Mouse (Mus musculus) midbrain, embryonic 15.5 days (tissue): ENCODE data around the gene Traf3ip2. TPM values are rescaled to one million over a fixed set of nuclear protein-coding genes. Genes with fewer than 3 reads are reported as not detected.

Experiments used
- ATAC-seq: fragments of 200-750 bp; cut with Nextera tagmentation; replicated peaks from 2 replicates; pipeline ENCODE4 v1.8.0; 2017; ENCODE audit warnings: moderate TSS enrichment
- H3K27ac ChIP-seq: fragments of 300-500 bp; sonication (generic); 2 replicates; pipeline ENCODE4 v1.5.1; 2015; ENCODE audit warnings: mild to moderate bottlenecking, inconsistent platforms
- H3K27me3 ChIP-seq: fragments of 300-500 bp; sonication (generic); replicated peaks from 2 replicates; pipeline ENCODE4 v1.6.1; 2015; ENCODE audit warnings: inconsistent platforms
- H3K36me3 ChIP-seq: fragments of 300-500 bp; sonication (generic); replicated peaks from 2 replicates; pipeline ENCODE4 v1.6.1; 2015; ENCODE audit warnings: inconsistent platforms
- H3K4me1 ChIP-seq: fragments of 300-500 bp; sonication (generic); 2 replicates; pipeline ENCODE4 v1.6.1; 2015; ENCODE audit warnings: inconsistent platforms
- H3K4me2 ChIP-seq: fragments of 300-500 bp; sonication (generic); 2 replicates; pipeline ENCODE4 v1.6.1; 2015; ENCODE audit warnings: inconsistent platforms, mild to moderate bottlenecking, moderate library complexity
- H3K4me3 ChIP-seq: fragments of 300-500 bp; sonication (generic); 2 replicates; pipeline ENCODE4 v1.5.1; 2015; ENCODE audit warnings: mild to moderate bottlenecking, inconsistent platforms
- H3K9ac ChIP-seq: fragments of 300-500 bp; sonication (generic); 2 replicates; pipeline ENCODE4 v1.6.1; 2015; ENCODE audit warnings: mild to moderate bottlenecking, inconsistent platforms
- H3K9me3 ChIP-seq: fragments of 300-500 bp; sonication (generic); 2 replicates; pipeline ENCODE4 v1.6.1; 2016; ENCODE audit warnings: inconsistent platforms
- WGBS: fragments of 180-500 bp; shearing (Covaris S2); methylation state at CpG from one replicate; pipeline ENCODE4 v1.1.7; 2015; ENCODE audit warnings: mixed read lengths; 5-methylcytosine and 5-hydroxymethylcytosine counted together
- polyA plus RNA-seq: library from polyadenylated mRNA; unstranded; fragments of >200 nt; fragmentation: Nextera tagmentation; extraction: Ambion mirVana; gene quantifications from 2 replicates; pipeline ENCODE4 v1.2.1, GENCODE M21; 2015

The Traf3ip2 gene
- 5.9 and 7.0 TPM in 2 replicates for polyA plus RNA-seq

GRCm38 (mm10) chr10:39612633-39612988, at the start of gene Traf3ip2:
Gene Traf3ip2, plus strand, starts transcription at chr10:39612934.
- no peak for ATAC-seq
- no peaks in the 10 kb centered on the region for H3K36me3 ChIP-seq
- peak within 1 kb of the TSS; percentile 28 for H3K4me2 ChIP-seq
- no peak within 1 kb of the TSS for H3K4me3 ChIP-seq
- peak within 1 kb of the TSS; percentile 37; the same call in 1 of the 2 replicates for H3K27ac ChIP-seq
- peaks cover 11% of the 10 kb centered on the region for H3K4me1 ChIP-seq
- no peaks in the 10 kb centered on the region for H3K27me3 ChIP-seq
- no peak within 1 kb of the TSS for H3K9ac ChIP-seq
- H3K9me3 ChIP-seq: no peaks in the 10 kb centered on the region
- 47% methylated on average over 4 of the region's 4 CpGs for WGBS

- peak; percentile 40 for ATAC-seq
- no peaks in the 10 kb centered on the region for H3K27me3 ChIP-seq
- H3K9ac ChIP-seq: no peak overlapping the region
- peaks cover 17% of the 10 kb centered on the region for H3K4me1 ChIP-seq
- no peak overlapping the region for H3K4me2 ChIP-seq
- H3K4me3 ChIP-seq: no peak overlapping the region
- 41% methylated on average over 24 of the region's 24 CpGs for WGBS
- H3K36me3 ChIP-seq: no peaks in the 10 kb centered on the region
- no peaks in the 10 kb centered on the region for H3K9me3 ChIP-seq
- H3K27ac ChIP-seq: peak overlapping the region; percentile 16
Observed at GRCm38 (mm10) chr10:39563552-39564223, 49.0 kb upstream of the Traf3ip2 start.

- ATAC-seq: no peak
Observed at GRCm38 (mm10) chr10:39566901-39567300, 45.8 kb upstream of the Traf3ip2 start.

GRCm38 (mm10) chr10:39568991-39569390, 43.7 kb upstream of the Traf3ip2 start:
- Histone ChIP-seq H3K27ac (no peak overlapping the region), H3K4me2 (no peak overlapping the region), H3K4me1 (peaks cover 38% of the 10 kb centered on the region), H3K9me3 (no peaks in the 10 kb centered on the region), H3K9ac (no peak overlapping the region), H3K36me3 (no peaks in the 10 kb centered on the region), H3K27me3 (no peaks in the 10 kb centered on the region), H3K4me3 (no peak overlapping the region)
- WGBS: 85% methylated on average over 4 of the region's 4 CpGs
- no peak for ATAC-seq

More at GRCm38 (mm10) chr10:39566901-39567300, 45.8 kb upstream of the Traf3ip2 start:
- no peak overlapping the region for H3K9ac ChIP-seq
- no peak overlapping the region for H3K4me3 ChIP-seq
- H3K4me2 ChIP-seq: no peak overlapping the region
- H3K27ac ChIP-seq: peak overlapping the region; percentile 26; the same call in 1 of the 2 replicates
- H3K36me3 ChIP-seq: no peaks in the 10 kb centered on the region
- WGBS: 80% methylated on average over 12 of the region's 12 CpGs
- H3K27me3 ChIP-seq: no peaks in the 10 kb centered on the region
- H3K9me3 ChIP-seq: no peaks in the 10 kb centered on the region
- H3K4me1 ChIP-seq: peaks cover 31% of the 10 kb centered on the region

GRCm38 (mm10) chr10:39571011-39571410, 41.7 kb upstream of the Traf3ip2 start:
- Histone ChIP-seq H3K27me3 (no peaks in the 10 kb centered on the region), H3K4me1 (peaks cover 37% of the 10 kb centered on the region), H3K27ac (peak overlapping the region; percentile 77), H3K9me3 (no peaks in the 10 kb centered on the region), H3K4me3 (no peak overlapping the region), H3K9ac (no peak overlapping the region), H3K36me3 (no peaks in the 10 kb centered on the region), H3K4me2 (no peak overlapping the region)
- peak; percentile 48 for ATAC-seq
- 31% methylated on average over 7 of the region's 7 CpGs for WGBS

GRCm38 (mm10) chr10:39572050-39572671, 40.6 kb upstream of the Traf3ip2 start:
- H3K4me2 ChIP-seq: no peak overlapping the region
- H3K4me3 ChIP-seq: no peak overlapping the region
- no peaks in the 10 kb centered on the region for H3K27me3 ChIP-seq
- peak; percentile 60 for ATAC-seq
- peak overlapping the region; percentile 77 for H3K27ac ChIP-seq
- H3K4me1 ChIP-seq: peaks cover 37% of the 10 kb centered on the region
- WGBS: 19% methylated on average over 9 of the region's 9 CpGs
- H3K36me3 ChIP-seq: no peaks in the 10 kb centered on the region
- H3K9me3 ChIP-seq: no peaks in the 10 kb centered on the region
- no peak overlapping the region for H3K9ac ChIP-seq

- peaks cover 37% of the 10 kb centered on the region for H3K4me1 ChIP-seq
- peak overlapping the region; percentile 77 for H3K27ac ChIP-seq
- H3K9me3 ChIP-seq: no peaks in the 10 kb centered on the region
- ATAC-seq: peak; percentile 27
- no peaks in the 10 kb centered on the region for H3K27me3 ChIP-seq
- H3K4me3 ChIP-seq: no peak overlapping the region
- WGBS: 35% methylated on average over 6 of the region's 6 CpGs
- no peak overlapping the region for H3K9ac ChIP-seq
- no peak overlapping the region for H3K4me2 ChIP-seq
- H3K36me3 ChIP-seq: no peaks in the 10 kb centered on the region
Observed at GRCm38 (mm10) chr10:39572672-39573051, 40.1 kb upstream of the Traf3ip2 start.

- Histone ChIP-seq H3K27me3 (no peaks in the 10 kb centered on the region), H3K36me3 (no peaks in the 10 kb centered on the region), H3K4me2 (no peak overlapping the region), H3K27ac (no peak overlapping the region), H3K9me3 (no peaks in the 10 kb centered on the region), H3K4me3 (no peak overlapping the region), H3K9ac (no peak overlapping the region), H3K4me1 (peaks cover 20% of the 10 kb centered on the region)
- WGBS: 72% methylated on average over 6 of the region's 6 CpGs
- no peak for ATAC-seq
Observed at GRCm38 (mm10) chr10:39576466-39576865, 36.3 kb upstream of the Traf3ip2 start.

- Histone ChIP-seq H3K4me1 (no peaks in the 10 kb centered on the region), H3K9me3 (no peaks in the 10 kb centered on the region), H3K9ac (no peak overlapping the region), H3K27ac (no peak overlapping the region), H3K4me3 (no peak overlapping the region), H3K4me2 (no peak overlapping the region), H3K36me3 (no peaks in the 10 kb centered on the region), H3K27me3 (no peaks in the 10 kb centered on the region)
- no peak for ATAC-seq
- 66% methylated on average over 8 of the region's 8 CpGs for WGBS
Observed at GRCm38 (mm10) chr10:39580477-39580876, 32.3 kb upstream of the Traf3ip2 start.

GRCm38 (mm10) chr10:39582385-39582784, 30.3 kb upstream of the Traf3ip2 start:
- Histone ChIP-seq H3K9me3 (no peaks in the 10 kb centered on the region), H3K9ac (no peak overlapping the region), H3K27me3 (no peaks in the 10 kb centered on the region), H3K4me2 (no peak overlapping the region), H3K4me3 (no peak overlapping the region), H3K4me1 (peaks cover 9% of the 10 kb centered on the region), H3K36me3 (no peaks in the 10 kb centered on the region), H3K27ac (no peak overlapping the region)
- ATAC-seq: no peak
- WGBS: 67% methylated on average over 2 of the region's 2 CpGs

- Histone ChIP-seq H3K27me3 (no peaks in the 10 kb centered on the region), H3K4me2 (no peak overlapping the region), H3K9ac (no peak overlapping the region), H3K4me1 (peaks cover 22% of the 10 kb centered on the region), H3K36me3 (no peaks in the 10 kb centered on the region), H3K9me3 (no peaks in the 10 kb centered on the region), H3K4me3 (no peak overlapping the region), H3K27ac (no peak overlapping the region)
- 80% methylated on average over 12 of the region's 12 CpGs for WGBS
- ATAC-seq: no peak
Observed at GRCm38 (mm10) chr10:39583718-39584117, 29.0 kb upstream of the Traf3ip2 start.

- Histone ChIP-seq H3K27me3 (no peaks in the 10 kb centered on the region), H3K27ac (peak overlapping the region; percentile 82), H3K4me1 (peaks cover 24% of the 10 kb centered on the region), H3K36me3 (no peaks in the 10 kb centered on the region), H3K4me3 (no peak overlapping the region), H3K9ac (no peak overlapping the region), H3K4me2 (no peak overlapping the region), H3K9me3 (no peaks in the 10 kb centered on the region)
- 15% methylated on average over 5 of the region's 5 CpGs for WGBS
- peak; percentile 63; the same call in 1 of the 2 replicates for ATAC-seq
Observed at GRCm38 (mm10) chr10:39587290-39587925, 25.3 kb upstream of the Traf3ip2 start.
